Mouse (Mus musculus): ENCODE measurements around the gene Gm14226. TPM values are rescaled to one million over a fixed set of nuclear protein-coding genes. Genes with fewer than 3 reads are reported as not detected.
A peak's percentile ranks its signal among the peaks of the same experiment; 100 is the strongest.
"Not testable (repeated sequence)": the region's sequence is repeated elsewhere in the genome, so short reads cannot be mapped to it uniquely, and the experiment has no call there.

The Gm14226 gene
- polyA plus RNA-seq, 1 experiment from 2014 or later, result 2.6 TPM

DNA sequence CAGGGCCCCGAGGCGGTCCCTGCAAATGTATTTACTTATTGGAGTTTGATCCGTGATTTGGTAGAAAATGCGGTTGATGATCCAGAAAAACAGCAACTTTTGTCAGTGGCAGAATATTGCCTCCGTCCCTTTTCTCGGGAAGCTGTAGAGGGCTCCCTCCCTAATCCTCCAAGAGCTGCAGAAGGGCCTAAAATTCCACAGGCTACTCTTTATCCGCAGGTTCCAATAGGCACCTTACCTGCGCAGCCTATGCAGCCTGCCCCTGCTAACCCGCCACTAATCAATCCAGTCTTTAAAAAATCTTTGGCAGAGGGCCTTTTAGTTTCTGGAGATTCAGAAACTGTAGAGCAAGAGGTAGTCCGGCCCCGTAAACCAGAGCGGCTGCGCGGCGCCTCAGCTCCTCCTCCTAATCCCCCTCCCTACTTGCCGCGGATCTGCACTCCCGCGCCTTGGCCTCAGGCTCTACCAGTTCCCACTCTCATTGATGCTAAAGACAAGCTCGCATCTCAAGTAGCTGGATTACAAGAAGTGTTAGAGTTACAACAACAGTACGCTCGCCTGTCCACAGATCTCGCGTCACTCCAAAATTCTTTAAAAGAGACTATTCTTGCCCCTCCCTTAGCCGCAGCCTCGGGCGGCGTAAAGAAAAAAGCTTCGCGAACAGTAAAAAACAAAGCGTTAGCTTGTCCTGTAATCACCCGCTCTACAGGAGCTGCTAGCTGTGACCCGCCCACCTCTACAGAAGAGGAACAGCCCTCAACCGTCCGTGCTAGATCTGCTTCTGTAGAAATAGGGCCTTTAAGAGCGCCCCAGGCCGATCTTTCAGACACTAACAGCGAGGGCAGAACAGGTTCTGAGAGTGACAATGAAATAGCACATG, 936 bp downstream of the Gm14226 start:
- peak overlapping the region; percentile 46 for H3K4me3 ChIP-seq (replicated peaks)
- peak overlapping the region; percentile 93 for H3K4me2 ChIP-seq
- WGBS, result under 1% methylated on average over 38 of the region's 38 CpGs
- H3K36me3 ChIP-seq, result no peaks in the 10 kb centered on the region
- no peaks in the 10 kb centered on the region for H3K4me1 ChIP-seq
- ATAC-seq (ENCODE audit: insufficient read depth, low FRiP score, low read depth), result peak; percentile 86
- no peaks in the 10 kb centered on the region for H3K27me3 ChIP-seq (replicated peaks)
- no peaks in the 10 kb centered on the region for H3K9me3 ChIP-seq
- H3K9ac ChIP-seq, result peak overlapping the region; percentile 38; the same call in 1 of the 2 replicates
- H3K27ac ChIP-seq, result peak overlapping the region; percentile 87

GRCm38 (mm10) chr2:155019673-155020072, 1.6 kb downstream of the Gm14226 start:
- Histone ChIP-seq H3K27ac (peak overlapping the region; percentile 87), H3K36me3 (no peaks in the 10 kb centered on the region), H3K4me3 (replicated peaks) (peak overlapping the region; percentile 46), H3K27me3 (replicated peaks) (no peaks in the 10 kb centered on the region), H3K4me2 (peak overlapping the region; percentile 93), H3K9ac (peak overlapping the region; percentile 38; the same call in 1 of the 2 replicates), H3K4me1 (no peaks in the 10 kb centered on the region), H3K9me3 (no peaks in the 10 kb centered on the region)
- WGBS, result under 1% methylated on average over 22 of the region's 22 CpGs
- peak; percentile 79 for ATAC-seq (ENCODE audit: insufficient read depth, low FRiP score, low read depth)

DNA sequence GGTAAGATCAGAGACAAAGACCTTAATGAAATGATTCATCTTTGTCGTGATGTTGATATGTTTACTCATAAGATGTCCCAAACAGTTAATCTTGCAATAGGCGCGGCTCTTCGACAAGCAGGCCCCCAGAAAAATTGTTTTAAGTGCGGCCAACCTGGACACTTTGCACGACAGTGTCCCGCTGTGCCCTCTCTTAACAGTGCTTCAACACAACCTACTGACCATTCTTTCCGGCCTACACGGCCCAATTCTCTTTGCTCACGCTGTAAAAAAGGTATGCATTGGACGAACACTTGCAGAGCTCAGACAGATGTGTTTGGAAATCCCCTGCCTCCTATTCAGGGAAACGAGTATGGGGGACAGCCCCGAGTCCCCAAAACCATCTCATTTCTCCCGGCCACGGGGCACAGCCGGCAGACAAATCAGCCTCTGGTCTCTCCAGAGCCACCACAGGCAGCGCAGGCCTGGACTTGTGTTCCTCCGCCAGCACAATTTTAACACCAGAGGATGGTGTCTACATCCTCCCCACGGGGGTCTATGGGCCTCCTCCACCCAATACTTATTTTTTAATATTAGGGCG, 2.3 kb downstream of the Gm14226 start:
- 47% methylated on average over 20 of the region's 20 CpGs for WGBS
- H3K9ac ChIP-seq; H3K36me3 ChIP-seq; H3K27me3 ChIP-seq (replicated peaks); H3K4me1 ChIP-seq; H3K27ac ChIP-seq; H3K9me3 ChIP-seq; ATAC-seq (ENCODE audit: insufficient read depth, low FRiP score, low read depth); H3K4me3 ChIP-seq (replicated peaks): not testable (repeated sequence)
- peak overlapping the region; percentile 93; the same call in 1 of the 2 replicates for H3K4me2 ChIP-seq

- H3K27me3 ChIP-seq (replicated peaks), result no peaks in the 10 kb centered on the region
- 41% methylated on average over 7 of the region's 7 CpGs for WGBS
These were observed 12.8 kb downstream of the Gm14226 start for GRCm38 (mm10) chr2:155030831-155031230.

DNA sequence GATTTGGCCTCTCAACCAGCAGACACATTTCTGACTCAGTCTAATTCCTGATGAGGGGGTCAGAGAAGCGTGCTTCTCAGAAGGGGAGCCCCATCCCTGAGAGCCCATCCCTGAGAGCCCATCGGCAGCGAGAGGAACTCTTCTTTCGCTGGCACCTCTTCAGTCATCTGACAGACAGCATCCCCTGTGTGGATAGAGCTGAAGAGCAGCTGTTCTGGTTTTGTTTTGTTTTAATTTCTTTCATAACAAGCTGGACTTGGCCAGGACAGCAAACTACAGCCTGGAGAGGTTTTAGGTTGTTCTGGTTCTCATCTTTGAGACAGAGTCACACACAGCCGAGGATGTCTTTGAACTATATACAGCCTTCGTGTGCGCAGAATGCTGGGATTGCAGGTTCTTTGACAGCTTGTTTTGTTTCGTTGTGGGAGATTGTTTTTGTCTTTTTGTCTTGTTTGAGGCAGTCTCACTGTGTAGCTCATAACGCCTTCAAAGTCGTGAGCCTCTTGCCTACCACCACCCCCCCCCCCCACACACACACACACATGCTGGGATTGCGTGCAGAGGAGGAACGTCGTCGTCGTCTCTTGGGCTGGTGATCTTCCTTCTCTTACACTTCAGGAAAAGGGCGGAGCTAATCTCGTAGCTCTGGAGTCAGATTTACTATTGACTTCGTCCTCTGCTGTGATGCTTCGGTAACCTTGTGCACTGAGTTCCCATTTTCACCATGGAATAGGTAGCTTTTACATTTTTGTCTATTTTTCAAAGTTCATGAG, 15.1 kb downstream of the Gm14226 start:
- 23% methylated on average over 19 of the region's 19 CpGs for WGBS
- Histone ChIP-seq H3K4me2 (peak overlapping the region; percentile 16; the same call in 1 of the 2 replicates), H3K9ac (no peak overlapping the region), H3K9me3 (no peaks in the 10 kb centered on the region), H3K4me3 (replicated peaks) (no peak overlapping the region), H3K36me3 (no peaks in the 10 kb centered on the region), H3K27ac (peak overlapping the region; percentile 48; the same call in 1 of the 2 replicates), H3K4me1 (peaks cover 14% of the 10 kb centered on the region), H3K27me3 (replicated peaks) (no peaks in the 10 kb centered on the region)
- ATAC-seq (ENCODE audit: insufficient read depth, low FRiP score, low read depth), result peak; percentile 39; the same call in 1 of the 2 replicates

More at GRCm38 (mm10) chr2:155030831-155031230, 12.8 kb downstream of the Gm14226 start:
- ATAC-seq (ENCODE audit: insufficient read depth, low FRiP score, low read depth), result no peak
- Histone ChIP-seq H3K4me3 (replicated peaks) (no peak overlapping the region), H3K9ac (no peak overlapping the region), H3K4me2 (no peak overlapping the region), H3K36me3 (no peaks in the 10 kb centered on the region), H3K4me1 (peaks cover 14% of the 10 kb centered on the region), H3K27ac (no peak overlapping the region; the same call in 1 of the 2 replicates), H3K9me3 (no peaks in the 10 kb centered on the region)

- H3K4me2 ChIP-seq, result no peak overlapping the region
- no peak overlapping the region for H3K27ac ChIP-seq
- H3K4me1 ChIP-seq, result no peaks in the 10 kb centered on the region
- H3K9me3 ChIP-seq, result no peaks in the 10 kb centered on the region
- H3K4me3 ChIP-seq (replicated peaks), result no peak overlapping the region
- WGBS, result 47% methylated on average over 4 of the region's 4 CpGs
- no peak for ATAC-seq (ENCODE audit: insufficient read depth, low FRiP score, low read depth)
- H3K36me3 ChIP-seq, result no peaks in the 10 kb centered on the region
- H3K27me3 ChIP-seq (replicated peaks), result no peaks in the 10 kb centered on the region
- no peak overlapping the region for H3K9ac ChIP-seq
These were observed 21.9 kb downstream of the Gm14226 start for GRCm38 (mm10) chr2:155039956-155040355.

GRCm38 (mm10) chr2:155044542-155044941, 26.5 kb downstream of the Gm14226 start:
- Histone ChIP-seq H3K9me3 (no peaks in the 10 kb centered on the region), H3K4me1 (no peaks in the 10 kb centered on the region), H3K36me3 (no peaks in the 10 kb centered on the region), H3K27me3 (replicated peaks) (no peaks in the 10 kb centered on the region), H3K9ac (no peak overlapping the region), H3K4me2 (no peak overlapping the region), H3K27ac (no peak overlapping the region), H3K4me3 (replicated peaks) (no peak overlapping the region)
- WGBS, result 56% methylated on average over 3 of the region's 3 CpGs
- ATAC-seq (ENCODE audit: insufficient read depth, low FRiP score, low read depth), result no peak

DNA sequence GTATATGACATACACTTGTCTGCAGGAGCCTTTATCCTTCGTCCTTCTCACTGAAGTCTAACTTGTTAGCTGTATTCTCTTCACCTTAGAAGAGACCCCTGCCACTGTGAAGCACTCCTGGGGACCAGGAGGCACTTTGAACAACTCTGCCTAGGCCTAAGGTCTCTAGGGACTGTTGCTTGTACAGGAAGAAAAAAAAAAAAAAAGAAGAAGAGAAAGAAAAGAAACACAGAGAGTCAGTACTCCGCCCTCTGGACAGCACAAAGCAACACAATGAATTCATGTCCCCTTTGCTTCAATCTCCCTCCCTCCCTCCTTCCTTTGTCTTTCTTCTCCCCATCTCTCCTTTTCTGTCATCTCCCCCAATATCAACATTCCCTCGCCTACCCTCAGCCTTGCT, 27.0 kb downstream of the Gm14226 start:
- Histone ChIP-seq H3K27me3 (replicated peaks) (no peaks in the 10 kb centered on the region), H3K9me3 (no peaks in the 10 kb centered on the region), H3K4me2 (no peak overlapping the region), H3K4me3 (replicated peaks) (no peak overlapping the region), H3K4me1 (peaks cover 2% of the 10 kb centered on the region; the same call in 1 of the 2 replicates), H3K27ac (no peak overlapping the region), H3K9ac (no peak overlapping the region), H3K36me3 (no peaks in the 10 kb centered on the region)
- WGBS, result 69% methylated on average over 3 of the region's 3 CpGs
- ATAC-seq (ENCODE audit: insufficient read depth, low FRiP score, low read depth), result no peak

DNA sequence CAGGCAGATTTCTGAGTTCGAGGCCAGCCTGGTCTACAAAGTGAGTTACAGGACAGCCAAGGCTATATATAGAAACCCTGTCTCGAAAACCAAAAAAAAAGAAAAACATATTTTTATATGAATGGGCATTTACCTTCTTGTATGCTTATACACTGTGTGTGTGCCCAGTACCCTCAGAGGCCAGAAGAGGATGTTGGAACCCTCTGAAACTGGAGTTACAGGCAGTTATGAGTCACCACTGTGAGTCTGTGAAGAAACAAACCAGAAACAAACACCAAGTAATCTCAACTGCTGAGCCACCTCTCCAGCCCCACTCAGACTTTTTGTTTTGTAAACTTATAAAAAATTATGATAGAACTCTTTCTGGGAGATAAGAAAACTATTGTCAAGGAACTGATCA, 28.7 kb downstream of the Gm14226 start:
- ATAC-seq (ENCODE audit: insufficient read depth, low FRiP score, low read depth), result no peak
- Histone ChIP-seq H3K9ac (no peak overlapping the region), H3K4me3 (replicated peaks) (no peak overlapping the region), H3K27ac (no peak overlapping the region), H3K27me3 (replicated peaks) (no peaks in the 10 kb centered on the region), H3K36me3 (no peaks in the 10 kb centered on the region), H3K9me3 (no peaks in the 10 kb centered on the region), H3K4me2 (no peak overlapping the region), H3K4me1 (peaks cover 11% of the 10 kb centered on the region; the same call in 1 of the 2 replicates)
- WGBS, result 76% methylated on average over 2 of the region's 2 CpGs

- peaks cover 11% of the 10 kb centered on the region; the same call in 1 of the 2 replicates for H3K4me1 ChIP-seq
- no peaks in the 10 kb centered on the region for H3K27me3 ChIP-seq (replicated peaks)
- no peak overlapping the region for H3K4me2 ChIP-seq
- H3K36me3 ChIP-seq, result no peaks in the 10 kb centered on the region
- no peak overlapping the region for H3K4me3 ChIP-seq (replicated peaks)
- ATAC-seq (ENCODE audit: insufficient read depth, low FRiP score, low read depth), result no peak
- H3K9me3 ChIP-seq, result no peaks in the 10 kb centered on the region
- H3K27ac ChIP-seq, result peak overlapping the region; percentile 55; the same call in 1 of the 2 replicates
- 48% methylated on average over 7 of the region's 7 CpGs for WGBS
- H3K9ac ChIP-seq, result no peak overlapping the region
These were observed 29.5 kb downstream of the Gm14226 start for GRCm38 (mm10) chr2:155047452-155048178.

GRCm38 (mm10) chr2:155050108-155050503, 32.0 kb downstream of the Gm14226 start:
- WGBS, result 16% methylated on average over 5 of the region's 5 CpGs
- no peaks in the 10 kb centered on the region for H3K27me3 ChIP-seq (replicated peaks)
- H3K36me3 ChIP-seq, result no peaks in the 10 kb centered on the region
- no peaks in the 10 kb centered on the region for H3K9me3 ChIP-seq
- H3K4me3 ChIP-seq (replicated peaks), result peak overlapping the region; percentile 47
- H3K4me1 ChIP-seq, result peaks cover 11% of the 10 kb centered on the region; the same call in 1 of the 2 replicates
- peak overlapping the region; percentile 74 for H3K4me2 ChIP-seq
- H3K27ac ChIP-seq, result peak overlapping the region; percentile 84; the same call in 1 of the 2 replicates
- no peak for ATAC-seq (ENCODE audit: insufficient read depth, low FRiP score, low read depth)
- no peak overlapping the region for H3K9ac ChIP-seq

All from stomach, embryonic 15.5 days (tissue).